Mouse (Mus musculus) naive thymus-derived CD4-positive, alpha-beta T cell, adult 2 months (primary cell): ENCODE measurements at regions not wholly inside any gene's neighbourhood (a gene's known extent, or its start where the extent isn't known, plus 50 kb on each side); places are given as distances from the start of the nearest gene placed in this dataset.

Source experiments
- DNase-seq: peaks from one replicate; pipeline ENCODE4 v3.0.0-alpha.2; 2011; ENCODE audit warnings: low read depth

DNA sequence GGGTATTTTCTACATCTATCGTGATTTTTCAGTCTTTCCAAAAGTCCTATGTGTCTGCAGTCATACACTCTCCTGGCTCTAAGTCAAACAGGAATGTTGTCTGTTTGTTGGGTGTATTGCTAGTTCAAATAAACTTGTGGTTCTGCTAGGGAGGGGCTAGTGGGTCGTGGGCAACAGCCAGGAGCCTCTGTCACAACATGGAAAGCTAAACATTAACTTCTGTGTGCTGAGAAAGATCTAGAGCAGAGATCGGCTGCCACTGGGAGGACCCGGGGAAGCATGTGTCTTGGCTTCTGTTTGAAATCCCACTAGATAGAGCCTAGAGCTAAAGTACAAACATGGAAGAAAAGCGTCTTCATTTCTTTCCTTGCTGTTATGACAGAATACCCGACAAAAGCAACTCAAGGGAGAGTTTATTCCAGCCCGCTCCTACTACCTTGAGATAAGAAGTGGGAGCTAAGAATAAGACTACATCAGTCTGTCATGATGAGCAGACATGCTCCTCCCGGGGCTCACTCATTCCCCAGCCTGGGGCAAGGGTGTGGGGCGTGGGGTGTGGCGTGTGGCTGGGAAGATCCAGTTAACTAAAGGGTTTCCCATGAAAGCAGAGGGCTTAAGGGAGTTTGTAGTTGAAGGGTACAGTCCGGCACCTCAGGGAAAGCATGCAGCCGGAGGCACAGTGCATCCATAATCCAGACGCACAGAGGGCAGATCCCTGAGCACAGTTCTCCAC, 190.7 kb downstream of the Rybp start:
- DNase-seq: no peak

DNA sequence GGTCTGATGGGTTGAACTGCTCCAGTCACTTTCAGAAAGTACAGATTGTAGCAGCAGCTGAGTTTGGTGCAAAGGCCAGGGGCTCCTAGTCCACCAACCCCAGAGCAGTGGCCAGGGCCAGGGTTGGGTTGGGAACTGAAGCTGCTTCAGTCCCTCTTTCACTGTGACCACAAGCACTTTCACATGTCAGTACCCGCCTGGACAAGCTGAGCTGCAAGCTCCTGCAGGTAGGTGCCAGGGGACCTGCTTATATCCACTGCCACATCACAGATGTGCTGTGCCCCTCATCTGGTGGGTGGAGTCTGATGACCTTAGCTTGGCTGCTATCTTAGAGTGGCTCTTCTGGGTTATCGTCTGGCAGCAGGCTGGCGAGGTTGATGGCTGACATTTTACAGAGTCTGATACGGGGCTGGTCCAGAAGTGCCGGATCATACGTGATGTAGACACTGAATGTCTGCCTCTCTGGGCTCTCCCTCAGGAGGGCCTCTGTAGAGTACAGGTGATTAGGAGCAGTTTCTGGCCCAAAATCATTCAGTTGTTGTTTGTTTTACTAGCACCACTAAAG, 192.6 kb downstream of the Rybp start:
- DNase-seq: no peak

DNA sequence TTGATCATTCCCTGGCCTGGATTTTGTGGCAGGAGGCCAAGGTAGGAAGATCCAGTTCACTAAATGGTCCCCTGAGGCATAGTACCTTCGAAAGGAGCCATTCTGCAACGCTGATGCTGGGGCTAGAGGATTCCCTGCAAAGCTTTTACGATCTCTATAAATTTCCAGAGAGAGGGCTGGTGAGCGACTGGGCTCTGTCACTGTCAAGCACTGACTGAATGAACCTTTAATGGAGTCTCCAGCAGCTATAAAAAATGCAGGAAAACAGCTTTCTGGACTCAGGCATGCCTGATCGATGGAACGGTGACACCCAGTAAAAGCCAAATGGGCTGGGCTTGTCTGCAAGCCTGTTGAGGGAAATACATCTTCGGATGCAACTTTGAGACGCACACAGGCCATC, 194.4 kb downstream of the Rybp start:
- DNase-seq: no peak

DNA sequence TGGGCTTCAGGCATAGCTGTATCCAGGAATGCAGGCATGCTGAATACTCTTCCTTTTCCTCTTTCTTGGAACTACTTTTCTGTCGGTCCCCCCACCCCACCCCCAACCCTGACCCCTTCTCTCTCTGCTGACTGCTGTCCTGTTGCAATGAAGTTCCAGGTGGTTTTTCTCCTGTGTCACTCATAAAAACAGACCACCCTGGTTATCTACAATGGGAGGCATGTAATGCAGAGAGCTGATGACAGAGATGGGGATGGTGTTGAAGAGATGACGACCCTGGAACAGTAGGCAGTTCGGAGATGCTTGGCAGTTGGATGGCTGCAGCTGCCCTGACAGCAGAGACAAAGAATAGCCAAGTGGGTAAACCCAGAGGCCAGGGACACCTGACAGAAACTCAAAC, 195.5 kb downstream of the Rybp start:
- no peak for DNase-seq

DNA sequence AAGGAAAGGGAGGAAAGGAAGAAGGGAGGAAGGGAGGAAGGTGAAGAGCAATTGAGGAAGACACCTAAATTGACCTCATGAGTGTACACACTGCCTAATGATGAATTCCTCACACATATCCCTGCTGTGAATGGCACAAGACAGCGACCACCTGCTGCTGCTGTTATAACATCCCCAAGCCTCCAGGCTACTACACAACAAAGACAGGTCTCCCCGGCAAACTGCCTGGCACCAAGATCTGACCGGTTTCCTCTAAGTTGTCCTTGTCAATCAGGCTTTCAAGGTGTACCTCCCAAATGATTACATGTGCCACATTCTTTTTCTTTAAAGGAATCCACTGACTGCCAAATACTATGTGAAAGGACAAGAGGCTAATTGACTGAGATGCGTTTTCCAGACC, 198.7 kb downstream of the Rybp start:
- no peak for DNase-seq

DNA sequence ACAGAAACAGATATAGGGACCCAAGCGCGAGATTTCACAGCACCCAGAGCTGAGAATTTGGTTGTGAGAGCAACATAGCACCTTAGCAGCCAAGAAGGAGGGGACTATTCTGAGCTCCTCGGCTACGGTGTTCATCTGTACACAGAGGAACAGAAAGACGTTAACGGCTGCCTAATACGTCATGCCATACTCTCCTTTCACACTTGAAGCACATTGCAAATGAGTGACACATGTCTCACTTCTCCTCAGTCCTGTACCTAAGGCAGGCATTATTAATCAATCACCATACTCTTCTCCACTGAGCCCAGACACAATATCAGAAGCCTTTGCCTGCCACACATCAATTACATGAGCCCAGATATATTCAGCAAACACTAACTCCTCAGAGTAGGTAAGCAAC, 200.5 kb downstream of the Rybp start:
- DNase-seq: no peak

DNA sequence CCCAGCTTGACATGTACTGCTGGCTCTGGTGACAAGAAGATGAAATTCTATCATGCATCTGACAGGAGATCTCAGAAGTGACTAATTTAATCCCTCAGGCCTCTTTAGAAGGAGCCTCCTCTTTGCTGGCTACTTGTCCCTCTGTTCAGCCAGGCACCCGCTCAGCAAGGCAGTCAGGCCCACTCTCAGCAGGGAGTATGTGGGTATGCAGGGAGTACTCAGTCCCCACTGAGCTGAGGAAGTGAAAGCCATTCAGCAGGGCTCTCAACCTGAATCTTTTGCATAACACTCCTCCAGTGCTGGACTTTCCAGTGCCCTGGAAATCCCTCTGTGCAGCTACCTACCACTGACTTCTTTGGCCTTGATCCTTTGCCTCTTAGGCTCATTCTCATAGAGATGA, 201.3 kb downstream of the Rybp start:
- DNase-seq: no peak

DNA sequence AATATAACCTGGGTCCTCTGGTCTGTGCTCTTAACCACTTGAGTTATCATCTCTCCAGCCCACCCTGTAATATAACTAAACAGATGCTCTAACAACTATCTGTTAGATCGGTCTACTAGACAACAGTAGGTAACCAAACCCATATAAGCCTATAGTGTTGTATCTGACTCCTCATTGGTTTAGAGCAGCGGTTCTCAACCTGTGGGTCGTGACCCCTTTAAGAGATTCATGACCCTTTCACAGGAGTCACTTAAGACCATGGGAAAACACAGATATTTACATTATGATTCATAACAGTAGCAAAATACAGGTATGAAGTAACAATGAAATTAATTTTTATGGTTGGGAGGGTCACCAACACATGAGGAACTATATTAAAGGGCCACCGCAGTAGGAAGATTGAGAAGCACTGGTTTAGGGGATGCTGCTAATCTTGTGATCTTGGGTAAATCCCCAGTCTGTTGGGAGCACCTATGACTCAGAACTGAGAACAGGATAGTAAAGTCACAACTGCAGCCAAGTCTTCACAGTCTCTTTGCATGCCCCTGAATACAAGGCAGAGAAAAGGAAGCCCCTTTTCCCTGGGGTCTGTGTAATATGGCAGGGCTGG, 203.3 kb downstream of the Rybp start:
- DNase-seq: no peak

DNA sequence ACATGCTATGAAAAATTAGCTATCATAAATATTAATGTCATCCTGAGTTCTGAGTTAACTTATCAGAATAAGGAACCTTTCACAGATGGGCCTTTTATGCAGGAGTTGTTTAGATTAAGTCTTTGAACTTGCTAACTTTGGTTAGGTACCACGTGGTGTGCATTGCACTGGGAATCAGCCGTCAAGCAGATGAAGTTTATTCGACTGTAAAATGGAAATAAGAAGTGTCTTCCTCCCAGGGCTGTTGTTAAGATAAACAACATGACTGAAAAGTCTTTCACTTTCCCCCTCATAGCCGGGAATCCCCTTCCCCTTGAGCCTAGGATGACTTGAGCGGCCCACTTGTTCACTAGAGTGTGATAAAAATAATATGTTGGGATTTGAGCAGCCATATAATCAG, 204.2 kb downstream of the Rybp start:
- no peak for DNase-seq

DNA sequence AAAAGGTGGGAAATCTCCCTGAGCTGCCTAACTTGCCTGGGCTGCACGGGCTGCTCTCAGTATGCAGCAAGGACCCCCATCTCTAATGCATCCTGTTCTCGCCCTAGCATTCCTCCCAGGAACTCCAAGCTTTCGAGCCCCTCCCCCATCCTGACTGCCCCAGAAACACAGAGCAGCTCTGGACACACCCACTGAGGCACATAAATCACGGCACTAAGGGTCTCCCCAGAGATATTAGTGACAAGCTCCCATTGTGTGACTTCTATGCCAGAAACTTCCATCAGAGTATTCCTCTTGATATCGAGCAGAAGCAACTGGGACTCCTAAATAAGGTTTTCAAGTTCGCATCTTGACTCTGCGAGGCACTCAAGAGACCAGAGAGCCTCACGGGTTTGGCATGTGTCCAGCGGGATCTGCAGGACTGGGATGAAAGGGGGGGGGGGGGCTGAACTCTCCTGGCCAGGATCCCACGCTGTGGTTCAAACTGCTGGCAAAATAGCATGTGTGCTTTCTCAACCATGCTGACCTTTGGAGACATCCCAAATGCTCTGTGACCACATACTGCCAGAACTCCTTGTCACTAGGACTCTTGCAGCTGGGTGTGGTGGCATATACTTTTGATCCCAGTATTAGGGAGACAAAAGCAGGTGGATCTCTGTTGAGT, 212.5 kb downstream of the Rybp start:
- no peak for DNase-seq

DNA sequence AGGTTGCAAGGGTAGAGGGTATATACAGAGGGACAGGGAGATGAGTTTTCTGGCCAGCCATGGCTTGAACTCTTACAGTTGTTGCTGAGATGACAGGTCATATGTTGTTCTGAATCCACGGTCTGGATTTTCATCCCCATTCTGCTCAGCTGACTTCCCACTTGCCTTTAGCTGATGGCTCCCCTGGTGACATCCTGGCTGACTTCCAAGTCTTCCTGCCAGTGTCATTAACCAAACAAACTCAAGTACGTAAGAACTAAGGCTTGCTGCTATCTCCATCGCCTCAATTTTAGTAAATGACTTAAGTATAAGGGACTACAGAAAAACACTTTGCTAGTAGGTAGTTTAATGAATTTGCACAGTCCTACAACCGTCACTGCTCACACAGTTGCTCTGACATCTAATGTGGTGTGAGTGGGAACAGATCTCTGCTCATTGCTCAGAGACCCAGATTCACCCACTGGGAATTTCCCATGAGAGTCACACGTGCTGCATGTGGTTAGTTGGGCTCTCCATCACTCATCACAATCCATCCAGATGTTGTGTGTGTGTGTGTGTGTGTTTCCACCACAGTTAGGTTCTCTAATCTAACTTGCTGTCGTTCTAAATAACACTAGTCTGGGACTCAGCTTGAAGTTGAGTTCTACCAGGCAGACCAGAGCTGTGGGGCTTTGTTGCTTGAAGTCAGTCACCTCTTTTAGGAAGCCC, 214.9 kb downstream of the Rybp start:
- DNase-seq: no peak

DNA sequence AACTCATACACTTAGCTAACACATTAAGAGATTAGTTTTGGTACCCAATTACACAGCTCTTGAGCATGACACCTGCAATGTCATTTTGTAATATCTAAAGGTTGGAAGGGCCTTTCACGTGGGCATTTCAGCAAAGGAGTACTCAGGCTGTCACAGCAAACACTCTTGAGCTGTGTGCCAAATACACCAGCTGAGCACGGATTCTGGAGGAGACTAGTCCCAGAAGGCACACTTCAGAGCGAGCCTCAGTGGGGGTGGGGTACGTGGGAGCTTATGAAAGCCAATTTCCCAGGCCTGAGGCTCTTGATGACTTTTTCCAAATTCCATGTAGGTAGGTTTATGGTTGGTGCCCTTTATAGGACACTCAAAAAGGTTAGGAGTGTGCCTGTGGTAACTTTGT, 218.1 kb downstream of the Rybp start:
- DNase-seq: no peak

DNA sequence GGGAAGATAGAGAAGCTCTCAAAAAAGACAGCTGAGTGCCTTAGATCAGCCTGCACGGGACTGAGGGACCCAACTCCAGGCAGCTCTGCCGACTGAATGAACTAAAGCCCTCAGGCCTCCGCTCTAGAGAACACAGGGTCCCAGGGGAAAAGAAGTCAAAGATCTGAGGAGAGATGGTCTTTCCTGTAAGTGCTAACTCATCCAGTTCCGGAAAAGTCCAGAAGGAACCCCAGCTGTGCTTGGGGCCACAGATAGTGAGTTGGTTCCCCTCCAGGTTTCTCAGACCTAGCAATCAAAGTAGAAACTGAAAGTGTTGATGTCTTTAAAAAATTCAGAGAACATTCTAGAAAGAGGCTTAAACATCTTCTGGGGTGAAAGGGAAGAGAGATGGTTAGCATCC, 220.0 kb downstream of the Rybp start:
- no peak for DNase-seq

DNA sequence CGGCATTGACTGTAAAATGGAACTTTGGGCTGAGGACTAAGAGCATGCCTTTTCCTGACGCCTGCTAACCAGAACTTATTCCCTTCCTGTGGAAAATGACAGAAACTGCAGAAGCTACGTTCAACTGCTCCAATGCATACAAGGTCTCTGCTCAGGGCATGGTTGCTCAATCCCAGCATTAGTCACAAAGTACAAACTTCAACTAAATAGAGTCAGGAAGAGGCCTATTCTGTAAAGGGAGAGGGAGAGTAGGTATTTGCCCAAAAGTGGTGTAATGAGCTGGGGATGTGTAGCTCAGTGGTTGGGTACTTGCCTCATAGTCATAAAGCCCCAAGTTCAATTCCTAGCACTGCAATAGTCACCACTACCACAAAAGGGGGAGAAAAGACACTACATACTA, 221.7 kb downstream of the Rybp start:
- no peak for DNase-seq

DNA sequence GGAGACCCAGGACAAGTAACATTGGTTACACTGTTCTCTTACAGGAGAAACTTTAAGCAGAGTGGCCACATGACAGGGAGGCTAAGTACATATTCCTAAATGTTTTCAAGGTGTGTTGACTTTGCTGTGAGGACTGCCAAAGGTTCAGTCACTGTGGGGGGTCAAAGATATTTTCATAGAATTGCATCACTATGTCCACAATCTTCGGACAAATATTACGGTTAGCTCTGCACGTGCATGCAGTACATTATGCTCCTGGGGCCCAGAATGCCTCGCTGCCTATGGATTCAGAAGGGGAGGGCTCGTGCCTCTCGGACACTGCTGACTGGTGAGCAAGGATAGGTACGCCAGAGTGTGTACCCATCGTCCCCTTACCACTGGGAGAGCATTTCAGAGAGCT, 224.3 kb downstream of the Rybp start:
- no peak for DNase-seq

DNA sequence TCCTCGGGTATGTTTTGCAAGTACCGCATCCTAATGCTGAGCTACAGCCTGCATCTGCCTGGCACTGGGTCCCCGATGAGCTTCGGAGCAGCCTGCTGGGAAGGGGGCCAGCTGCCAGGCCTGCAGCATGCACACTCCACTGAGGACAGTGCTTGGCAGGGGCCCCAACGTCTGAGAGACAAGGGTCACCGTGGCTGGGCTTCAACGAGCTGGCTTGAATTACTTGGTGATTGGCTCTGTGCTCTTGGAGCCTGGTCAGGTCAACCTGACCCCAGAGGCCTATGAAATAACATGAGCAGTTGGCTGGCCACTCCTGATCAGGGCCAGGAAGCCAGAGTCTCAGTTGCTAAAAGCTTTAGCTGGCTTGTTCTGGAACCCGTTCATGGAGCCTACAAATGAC, 227.5 kb downstream of the Rybp start:
- no peak for DNase-seq

DNA sequence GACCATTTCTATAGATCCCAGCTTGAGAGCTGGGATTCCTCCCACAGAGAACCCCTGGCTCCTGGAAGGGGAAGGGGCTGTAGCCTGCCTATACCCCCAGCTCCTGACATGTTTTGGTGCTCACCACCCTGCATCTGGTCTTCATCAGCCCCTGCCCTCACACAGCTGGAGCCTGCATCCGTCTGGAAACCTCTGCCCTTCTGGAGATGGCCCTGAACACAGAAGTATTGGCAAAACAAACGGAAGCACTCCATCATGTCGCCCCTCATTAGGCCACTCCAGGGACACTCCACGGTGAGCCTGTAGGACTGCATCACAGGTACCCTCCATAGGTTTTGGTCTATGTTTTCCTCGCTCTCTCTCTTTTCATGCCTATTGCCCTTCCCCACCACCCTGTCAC, 231.3 kb downstream of the Rybp start:
- DNase-seq: no peak

DNA sequence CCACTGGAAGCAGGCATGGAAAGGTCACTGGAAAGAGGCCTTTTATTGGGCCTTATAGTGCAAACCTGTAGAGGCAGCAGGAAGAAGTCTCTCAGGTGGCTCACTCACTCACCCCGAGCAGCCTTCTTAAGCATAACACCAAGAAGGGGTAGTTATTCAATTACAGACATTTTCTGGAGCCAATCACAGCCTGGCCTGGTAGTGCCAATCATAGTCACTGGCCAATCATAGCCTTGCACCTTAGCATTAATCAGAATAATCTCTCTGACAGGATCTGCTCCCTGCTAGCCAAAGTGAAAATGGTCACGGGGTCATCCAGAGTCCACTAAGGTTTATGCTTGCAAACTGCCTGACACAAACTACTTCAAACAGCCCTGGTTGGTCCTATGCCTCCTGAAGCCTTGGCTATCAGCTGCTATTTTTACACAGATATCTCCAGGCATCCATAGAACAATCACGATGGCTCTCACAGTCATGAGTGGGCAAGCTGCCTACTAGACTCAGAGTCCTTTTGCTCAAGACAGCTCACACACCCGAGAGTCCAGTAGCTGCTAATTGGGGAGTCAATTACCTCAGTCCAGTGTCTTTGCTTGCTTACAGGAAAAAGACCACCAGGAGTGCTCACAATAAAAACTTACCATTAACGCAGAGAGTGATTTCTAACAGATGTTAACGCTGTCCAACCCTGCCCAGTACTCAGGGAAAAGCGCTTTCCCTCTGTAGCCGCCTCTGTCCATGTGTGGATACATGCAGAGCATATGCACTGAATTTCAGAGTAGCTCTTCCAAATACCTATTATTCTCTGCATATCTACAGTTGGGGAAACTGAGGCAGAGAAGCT, 234.1 kb downstream of the Rybp start:
- DNase-seq: no peak

DNA sequence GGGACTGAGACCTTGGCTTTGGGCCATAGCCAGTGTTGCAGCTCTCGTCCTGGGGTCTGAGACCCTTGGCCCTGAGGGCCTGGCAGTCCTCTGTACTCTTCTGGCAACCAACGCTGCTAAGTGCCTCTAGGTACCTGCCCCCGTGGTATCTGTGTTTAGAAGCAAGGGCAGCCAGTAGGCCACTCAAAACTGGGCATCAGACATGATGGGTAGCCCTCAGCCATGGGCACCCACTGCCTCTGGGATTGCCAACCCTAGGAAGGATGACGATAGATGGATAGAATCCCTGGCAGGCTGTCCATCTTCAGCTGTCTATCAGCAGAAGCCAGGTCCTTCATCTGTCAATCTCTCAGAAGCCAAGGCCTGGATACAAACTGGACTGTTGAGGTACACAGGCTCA, 234.9 kb downstream of the Rybp start:
- no peak for DNase-seq

DNA sequence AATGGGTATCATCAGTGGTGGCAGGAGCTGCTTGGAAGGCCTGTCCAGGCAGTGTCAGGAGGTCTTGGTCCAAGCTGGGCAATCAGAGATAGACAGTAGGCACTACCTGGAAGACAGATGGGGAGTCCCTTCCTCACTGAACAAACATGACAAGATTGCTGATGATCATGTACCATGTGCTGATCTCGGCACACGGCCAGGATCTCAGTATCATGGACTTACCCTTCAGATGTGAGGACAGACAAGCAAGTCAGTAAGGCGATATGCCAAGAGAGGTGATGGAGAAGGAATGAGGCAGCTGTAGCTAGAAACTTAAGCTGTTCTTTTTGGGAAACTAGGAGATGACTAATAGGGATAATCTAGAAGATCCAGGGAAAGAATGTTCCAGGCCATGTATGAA, 238.2 kb downstream of the Rybp start:
- DNase-seq: no peak

DNA sequence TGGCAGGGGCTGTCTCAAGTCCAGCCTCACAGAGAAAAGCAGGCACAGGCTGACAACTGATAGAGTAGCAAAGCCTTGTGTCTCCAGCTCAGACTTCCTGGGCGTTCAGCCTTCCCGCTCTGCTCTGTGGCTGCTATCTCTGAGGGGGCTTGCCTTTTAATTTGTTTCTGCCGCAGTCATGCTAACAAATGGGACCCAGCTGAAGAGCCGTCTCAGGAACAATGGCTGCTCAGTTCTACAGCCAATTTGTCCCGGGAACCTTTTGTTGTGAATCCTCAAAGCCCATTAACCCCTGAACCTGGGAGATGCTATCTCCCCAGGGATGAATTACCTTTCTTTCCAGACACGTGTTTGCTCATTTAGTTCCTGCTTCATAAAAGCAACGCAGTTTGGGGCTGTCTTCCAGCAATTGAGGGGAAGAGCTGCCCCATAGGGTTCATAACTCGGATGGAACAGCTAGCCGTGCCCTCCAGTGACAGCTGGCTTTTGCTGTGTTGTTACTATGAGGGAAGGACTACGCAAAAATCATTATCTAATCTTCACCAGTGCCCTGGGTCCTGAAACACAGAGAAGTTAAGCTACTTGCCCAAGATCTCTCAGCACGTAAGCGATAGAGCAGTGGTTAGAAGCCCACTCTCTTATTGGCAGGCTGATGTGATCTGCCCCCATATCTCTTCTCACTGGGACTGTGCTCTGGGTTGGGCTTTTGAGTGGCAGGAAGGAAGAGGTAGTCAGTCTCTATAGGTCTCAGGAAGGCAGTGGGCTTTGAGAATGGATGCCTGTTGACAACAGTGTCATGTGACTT, 240.9 kb downstream of the Rybp start:
- no peak for DNase-seq
